Mouse (Mus musculus) E14TG2a.4 (cell line): ENCODE data around the gene 3110009E18Rik.

Experiments used
- CTCF ChIP-seq: conservative IDR thresholded peaks from 2 replicates; pipeline ENCODE4 v1.5.1; 2014; ENCODE audit warnings: low read length
- POU5F1 ChIP-seq: IDR thresholded peaks from 2 replicates; pipeline ENCODE4 v1.6.1; 2014; ENCODE audit warnings: low read length, borderline replicate concordance

DNA sequence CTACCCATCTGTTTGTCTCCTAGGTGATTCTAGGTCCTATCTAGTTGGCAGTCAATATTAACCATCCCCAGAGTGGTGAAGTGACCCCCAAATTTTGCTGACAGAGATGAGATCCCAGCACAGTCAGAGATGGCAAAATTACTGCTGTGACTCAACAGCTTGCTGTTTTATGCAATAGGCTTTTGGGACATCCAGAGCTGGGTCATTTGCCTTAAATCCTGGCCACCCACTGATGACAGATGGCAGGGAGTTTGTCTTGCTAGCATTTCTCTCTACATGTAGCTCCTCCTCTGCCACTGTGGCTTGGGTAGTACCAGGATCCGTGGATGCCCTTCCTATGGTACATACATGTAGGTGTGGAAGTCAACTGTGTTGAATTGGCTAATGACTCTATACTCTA, 11.4 kb downstream of the 3110009E18Rik start:
- no peak for TF ChIP-seq CTCF
- TF ChIP-seq POU5F1: no peak
